Mouse (Mus musculus): ENCODE measurements around the gene Actr3.

Actr3 gene

DNA sequence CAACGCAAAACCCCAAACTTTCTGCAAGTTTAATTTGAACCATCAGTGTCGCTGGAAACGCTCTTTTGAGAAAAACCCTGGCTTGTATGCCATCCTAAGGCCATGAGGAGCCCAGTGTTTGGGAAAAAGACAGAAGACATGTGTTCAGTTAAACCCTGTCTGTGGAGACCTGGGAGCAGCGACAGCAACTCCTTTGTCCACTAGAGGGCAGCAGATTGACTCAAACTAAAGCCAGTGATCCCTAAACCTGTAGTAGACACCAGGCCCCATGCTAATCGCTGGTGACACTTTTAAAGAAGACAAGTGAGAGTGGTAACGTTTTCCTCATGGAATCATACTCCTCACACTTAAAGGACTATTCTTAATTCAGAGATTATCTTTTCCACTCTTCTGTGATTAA lies 64.7 kb downstream of the Actr3 start:
- CTCF ChIA-PET, result no interaction called here

DNA sequence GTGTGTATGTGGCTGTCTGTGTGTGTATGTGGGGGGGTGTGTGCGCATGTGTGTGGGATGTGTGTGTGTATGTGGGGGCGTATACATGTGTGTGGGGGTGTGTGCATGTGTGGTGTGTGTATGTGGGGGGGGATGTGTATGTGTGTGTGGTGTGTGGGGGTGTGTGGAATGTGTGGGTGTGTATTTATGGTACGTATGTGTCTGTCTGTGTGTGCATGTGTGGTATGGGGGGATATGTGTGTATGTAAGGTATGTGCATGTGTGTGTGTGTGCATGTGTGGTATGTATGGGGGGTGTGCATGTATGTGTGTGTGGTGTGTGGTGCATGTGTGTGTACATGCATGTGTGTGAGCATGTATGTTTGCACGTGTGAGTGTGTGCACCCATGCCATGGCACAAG lies 70.0 kb downstream of the Actr3 start:
- CTCF ChIA-PET, result no interaction called here

DNA sequence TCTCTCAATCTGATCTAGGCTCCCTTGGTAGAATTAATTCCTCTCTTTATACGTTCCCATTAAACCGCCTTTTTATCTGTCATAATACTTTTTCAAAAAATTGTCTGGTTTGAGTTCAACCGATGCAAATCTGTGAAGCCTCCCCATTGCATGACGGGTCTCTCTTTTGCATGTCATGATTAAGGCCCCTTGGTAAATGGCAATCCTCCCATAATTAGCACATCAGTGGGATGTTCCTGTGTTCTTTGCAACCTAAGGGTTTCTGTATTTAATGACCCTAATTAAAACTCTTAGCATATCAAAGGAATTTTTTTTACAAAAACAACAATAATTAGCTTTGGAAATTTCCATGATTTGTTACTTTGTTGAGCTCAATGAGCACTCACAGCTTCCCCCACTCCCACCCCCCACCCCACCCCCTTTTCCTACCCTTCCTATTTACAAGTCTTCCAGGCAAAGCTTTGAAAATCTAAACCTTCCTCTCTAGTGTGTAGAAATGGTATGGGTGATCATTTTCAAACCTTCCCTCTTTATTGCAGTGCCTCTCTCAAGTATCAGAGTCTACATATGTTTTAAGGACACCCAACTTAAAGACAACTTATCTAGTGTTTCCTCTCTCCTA lies 84.0 kb downstream of the Actr3 start:
- CTCF ChIA-PET, result no interaction called here

DNA sequence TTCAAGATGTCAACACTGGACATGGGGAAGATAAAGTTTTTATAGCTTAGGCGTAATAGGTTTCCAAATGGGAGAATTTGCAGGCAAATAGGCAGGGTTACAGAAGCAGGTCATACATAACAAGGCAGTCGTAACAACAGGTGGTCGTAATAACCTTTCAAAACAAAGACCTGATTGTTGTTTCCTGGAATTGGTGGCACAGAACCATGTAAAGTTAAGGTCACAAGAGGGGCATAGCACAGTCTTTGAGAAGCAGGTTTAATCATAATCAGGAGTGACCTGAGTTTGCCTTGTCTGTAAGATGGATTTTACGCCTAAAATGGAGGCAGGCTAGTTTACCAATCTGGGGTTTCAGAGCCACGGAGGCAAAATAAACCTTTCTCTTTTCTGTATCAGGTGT lies 84.7 kb downstream of the Actr3 start:
- CTCF ChIA-PET, result no interaction called here

DNA sequence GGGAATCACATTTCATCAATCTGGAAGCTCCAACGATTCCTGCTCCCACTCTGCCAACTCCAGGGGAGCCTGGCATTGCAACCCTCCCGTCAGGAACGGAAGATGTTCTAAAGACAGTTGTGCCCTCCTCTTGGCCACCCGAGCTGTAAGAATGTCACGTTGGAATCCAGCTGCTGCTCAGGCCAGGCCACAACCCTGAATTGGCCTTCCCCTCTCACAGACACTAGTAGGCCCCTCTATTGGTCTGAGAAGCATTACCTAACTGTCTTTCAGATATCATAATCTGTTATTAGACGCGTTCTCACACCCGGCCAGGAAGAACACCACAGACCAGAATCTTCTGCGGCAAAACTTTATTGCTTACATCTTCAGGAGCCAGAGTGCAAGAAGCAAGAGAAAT lies 89.7 kb downstream of the Actr3 start:
- CTCF ChIA-PET, result no interaction called here

DNA sequence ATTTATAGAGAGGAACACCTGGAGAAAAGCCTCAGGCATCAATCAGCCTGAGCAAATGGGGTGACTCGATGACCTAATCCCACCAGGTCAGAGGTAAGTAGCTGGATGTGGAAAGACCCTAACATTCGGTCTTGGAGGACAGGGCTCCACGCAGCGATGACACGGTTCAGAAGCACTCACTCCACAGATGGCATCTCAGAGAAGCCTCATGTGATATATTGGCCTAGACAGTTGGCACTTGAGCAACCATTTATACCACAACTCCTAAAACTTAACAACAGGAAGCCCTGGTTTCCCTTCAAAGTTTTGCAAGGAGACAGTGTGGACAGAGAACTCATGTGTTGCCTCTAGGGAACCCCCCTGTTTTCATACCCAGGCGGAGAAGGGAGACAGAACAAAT lies 90.1 kb downstream of the Actr3 start:
- CTCF ChIA-PET, result no interaction called here

DNA sequence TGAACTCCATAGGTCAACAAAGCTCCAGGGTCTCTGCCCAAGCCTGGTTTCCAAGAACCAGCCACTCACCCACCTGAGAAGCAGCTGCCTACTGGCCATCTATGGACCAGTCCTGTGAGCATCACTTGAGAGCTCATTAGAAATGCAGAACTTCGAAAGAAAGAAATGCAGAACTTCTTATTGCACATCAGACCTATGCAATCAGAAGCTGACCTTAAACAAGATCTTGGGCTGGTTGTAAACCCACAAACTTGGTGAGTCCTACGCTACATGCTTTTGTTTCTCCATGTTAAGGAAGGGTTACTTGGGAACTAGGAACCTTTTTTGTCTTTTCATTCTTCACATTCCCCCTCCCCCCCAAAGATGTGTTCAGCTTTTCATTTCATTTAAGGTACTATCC lies 92.4 kb downstream of the Actr3 start:
- CTCF ChIA-PET, result no interaction called here

Measured in spleen, embryonic (tissue).